Mouse (Mus musculus): Measurements from ENCODE around the gene Ldlr. TPM values are rescaled to one million over a fixed set of nuclear protein-coding genes. Genes with fewer than 3 reads are reported as not detected.

Gene Ldlr
- 26.9 and 28.8 TPM in 2 replicates for polyA plus RNA-seq (2012; rRNA removed)

- Histone ChIP-seq H3K4me3 (ENCODE audit: insufficient read depth, low read depth, low read length) (peak within 1 kb of the TSS; percentile 83), H3K36me3 (ENCODE audit: control insufficient read depth, insufficient read depth, low read length) (no peaks in the 10 kb centered on the region), H3K4me1 (ENCODE audit: control insufficient read depth, insufficient read depth, low read length) (0 out of 2 replicates have a peak, but pooled peaks cover 3% of the 10 kb centered on the region), H3K27me3 (replicated peaks; ENCODE audit: control insufficient read depth, insufficient read depth, low read length) (no peaks in the 10 kb centered on the region), H3K27ac (ENCODE audit: insufficient read depth, low read depth, low read length) (peak within 1 kb of the TSS; percentile 67)
- DNase-seq: peak; percentile 90
- under 1% methylated on average over 47 of the region's 47 CpGs for WGBS
- TF ChIP-seq POLR2A (IDR thresholded peaks at IDR 0.05; ENCODE audit: low read depth, low read length) (peak; percentile 45), CTCF (conservative IDR thresholded peaks at IDR 0.05; ENCODE audit: insufficient read depth, insufficient read length, low read depth, low read length) (no peak)
These were observed at the start of gene Ldlr for GRCm38 (mm10) chr9:21723377-21724146. Ldlr (plus strand) TSS chr9:21723483.

DNA sequence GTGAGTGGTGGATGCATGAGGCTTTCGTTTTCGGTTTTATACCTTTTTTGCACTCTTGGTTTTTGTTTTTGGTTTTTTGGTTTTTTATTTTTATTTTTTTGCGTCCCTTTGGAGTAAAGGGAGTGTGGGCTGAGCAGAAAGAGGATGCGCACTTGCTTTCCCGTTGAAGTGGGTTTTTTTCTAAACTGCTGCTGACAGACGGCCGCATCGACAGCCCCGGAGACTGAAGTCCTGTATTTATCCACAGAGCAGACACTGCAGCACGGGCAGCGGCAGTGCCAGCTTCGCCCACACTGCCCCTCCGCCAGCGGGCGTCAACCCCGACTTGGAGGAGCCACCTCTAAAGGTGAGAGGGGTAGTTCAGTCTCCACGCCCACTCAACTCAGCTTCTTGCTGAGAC lies 45.6 kb upstream of the Ldlr start:
- no peaks in the 10 kb centered on the region for H3K36me3 ChIP-seq (ENCODE audit: control insufficient read depth, insufficient read depth, low read length)
- WGBS: 94% methylated on average over 17 of the region's 17 CpGs

GRCm38 (mm10) chr9:21680448-21680847 lies 42.8 kb upstream of the Ldlr start:
- no peak for TF ChIP-seq CTCF (conservative IDR thresholded peaks at IDR 0.05; ENCODE audit: insufficient read depth, insufficient read length, low read depth, low read length)
- TF ChIP-seq POLR2A (IDR thresholded peaks at IDR 0.05; ENCODE audit: low read depth, low read length): no peak
- 90% methylated on average over 4 of the region's 4 CpGs for WGBS
- no peaks in the 10 kb centered on the region for H3K36me3 ChIP-seq (ENCODE audit: control insufficient read depth, insufficient read depth, low read length)

More for the DNA sequence above, 45.6 kb upstream of the Ldlr start:
- H3K4me3 ChIP-seq (ENCODE audit: insufficient read depth, low read depth, low read length): no peak overlapping the region
- DNase-seq: no peak
- TF ChIP-seq POLR2A (IDR thresholded peaks at IDR 0.05; ENCODE audit: low read depth, low read length) (no peak), CTCF (conservative IDR thresholded peaks at IDR 0.05; ENCODE audit: insufficient read depth, insufficient read length, low read depth, low read length) (no peak)
- H3K4me1 ChIP-seq (ENCODE audit: control insufficient read depth, insufficient read depth, low read length): no peaks in the 10 kb centered on the region
- no peaks in the 10 kb centered on the region for H3K27me3 ChIP-seq (replicated peaks; ENCODE audit: control insufficient read depth, insufficient read depth, low read length)
- H3K27ac ChIP-seq (ENCODE audit: insufficient read depth, low read depth, low read length): no peak overlapping the region

DNA sequence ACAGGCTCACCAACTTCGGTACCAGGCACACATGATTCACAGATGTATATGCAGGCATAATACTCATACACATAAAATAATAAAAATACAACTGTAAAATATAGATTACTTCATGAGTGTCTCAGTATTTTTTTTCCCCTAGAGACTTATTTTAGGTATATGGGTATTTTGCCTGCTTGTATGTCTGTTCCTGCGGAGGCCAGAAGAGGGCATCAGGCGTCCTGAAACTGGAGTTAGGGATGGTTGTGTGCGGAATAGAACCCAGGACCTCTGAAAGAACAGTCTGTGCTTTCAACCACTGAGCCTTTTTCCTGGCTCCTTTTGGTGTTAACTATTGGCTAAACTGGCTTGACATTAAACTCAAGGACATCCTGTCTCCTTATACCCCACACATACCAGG lies 40.5 kb upstream of the Ldlr start:
- no peak overlapping the region for H3K4me3 ChIP-seq (ENCODE audit: insufficient read depth, low read depth, low read length)
- H3K27me3 ChIP-seq (replicated peaks; ENCODE audit: control insufficient read depth, insufficient read depth, low read length): no peaks in the 10 kb centered on the region
- 90% methylated on average over 4 of the region's 4 CpGs for WGBS
- no peak for DNase-seq
- TF ChIP-seq POLR2A (IDR thresholded peaks at IDR 0.05; ENCODE audit: low read depth, low read length) (no peak), CTCF (conservative IDR thresholded peaks at IDR 0.05; ENCODE audit: insufficient read depth, insufficient read length, low read depth, low read length) (peak; percentile 48)
- no peaks in the 10 kb centered on the region for H3K36me3 ChIP-seq (ENCODE audit: control insufficient read depth, insufficient read depth, low read length)
- no peaks in the 10 kb centered on the region for H3K4me1 ChIP-seq (ENCODE audit: control insufficient read depth, insufficient read depth, low read length)
- no peak overlapping the region for H3K27ac ChIP-seq (ENCODE audit: insufficient read depth, low read depth, low read length)

More at GRCm38 (mm10) chr9:21680448-21680847, 42.8 kb upstream of the Ldlr start:
- no peak for DNase-seq
- H3K4me3 ChIP-seq (ENCODE audit: insufficient read depth, low read depth, low read length): no peak overlapping the region
- H3K27me3 ChIP-seq (replicated peaks; ENCODE audit: control insufficient read depth, insufficient read depth, low read length): no peaks in the 10 kb centered on the region
- H3K4me1 ChIP-seq (ENCODE audit: control insufficient read depth, insufficient read depth, low read length): no peaks in the 10 kb centered on the region
- no peak overlapping the region for H3K27ac ChIP-seq (ENCODE audit: insufficient read depth, low read depth, low read length)

- Histone ChIP-seq H3K36me3 (ENCODE audit: control insufficient read depth, insufficient read depth, low read length) (no peaks in the 10 kb centered on the region), H3K27me3 (replicated peaks; ENCODE audit: control insufficient read depth, insufficient read depth, low read length) (no peaks in the 10 kb centered on the region), H3K27ac (ENCODE audit: insufficient read depth, low read depth, low read length) (no peak overlapping the region), H3K4me3 (ENCODE audit: insufficient read depth, low read depth, low read length) (no peak overlapping the region), H3K4me1 (ENCODE audit: control insufficient read depth, insufficient read depth, low read length) (no peaks in the 10 kb centered on the region)
- DNase-seq: no peak
- 70% methylated on average over 3 of the region's 3 CpGs for WGBS
- TF ChIP-seq POLR2A (IDR thresholded peaks at IDR 0.05; ENCODE audit: low read depth, low read length) (no peak), CTCF (conservative IDR thresholded peaks at IDR 0.05; ENCODE audit: insufficient read depth, insufficient read length, low read depth, low read length) (no peak)
These were observed 39.4 kb upstream of the Ldlr start for GRCm38 (mm10) chr9:21683897-21684296.

GRCm38 (mm10) chr9:21688554-21688953 lies 34.7 kb upstream of the Ldlr start:
- no peaks in the 10 kb centered on the region for H3K27me3 ChIP-seq (replicated peaks; ENCODE audit: control insufficient read depth, insufficient read depth, low read length)
- 0 out of 2 replicates have a peak, but pooled peaks cover 3% of the 10 kb centered on the region for H3K4me1 ChIP-seq (ENCODE audit: control insufficient read depth, insufficient read depth, low read length)
- TF ChIP-seq POLR2A (IDR thresholded peaks at IDR 0.05; ENCODE audit: low read depth, low read length) (no peak), CTCF (conservative IDR thresholded peaks at IDR 0.05; ENCODE audit: insufficient read depth, insufficient read length, low read depth, low read length) (no peak)
- H3K4me3 ChIP-seq (ENCODE audit: insufficient read depth, low read depth, low read length): no peak overlapping the region
- DNase-seq: no peak
- H3K27ac ChIP-seq (ENCODE audit: insufficient read depth, low read depth, low read length): no peak overlapping the region
- no peaks in the 10 kb centered on the region for H3K36me3 ChIP-seq (ENCODE audit: control insufficient read depth, insufficient read depth, low read length)
- 91% methylated on average over 7 of the region's 7 CpGs for WGBS

- Histone ChIP-seq H3K36me3 (ENCODE audit: control insufficient read depth, insufficient read depth, low read length) (no peaks in the 10 kb centered on the region), H3K4me1 (ENCODE audit: control insufficient read depth, insufficient read depth, low read length) (0 out of 2 replicates have a peak, but pooled peaks cover 3% of the 10 kb centered on the region), H3K4me3 (ENCODE audit: insufficient read depth, low read depth, low read length) (no peak overlapping the region), H3K27ac (ENCODE audit: insufficient read depth, low read depth, low read length) (no peak overlapping the region), H3K27me3 (replicated peaks; ENCODE audit: control insufficient read depth, insufficient read depth, low read length) (no peaks in the 10 kb centered on the region)
- TF ChIP-seq CTCF (conservative IDR thresholded peaks at IDR 0.05; ENCODE audit: insufficient read depth, insufficient read length, low read depth, low read length) (no peak), POLR2A (IDR thresholded peaks at IDR 0.05; ENCODE audit: low read depth, low read length) (no peak)
- 39% methylated on average over 3 of the region's 3 CpGs for WGBS
- peak; percentile 86 for DNase-seq
These were observed 33.3 kb upstream of the Ldlr start for GRCm38 (mm10) chr9:21690031-21690430.

All from kidney, adult 2 months (tissue).